13 mouse cellular contexts compared by ENCODE assay signal in the genomic region with DNA sequence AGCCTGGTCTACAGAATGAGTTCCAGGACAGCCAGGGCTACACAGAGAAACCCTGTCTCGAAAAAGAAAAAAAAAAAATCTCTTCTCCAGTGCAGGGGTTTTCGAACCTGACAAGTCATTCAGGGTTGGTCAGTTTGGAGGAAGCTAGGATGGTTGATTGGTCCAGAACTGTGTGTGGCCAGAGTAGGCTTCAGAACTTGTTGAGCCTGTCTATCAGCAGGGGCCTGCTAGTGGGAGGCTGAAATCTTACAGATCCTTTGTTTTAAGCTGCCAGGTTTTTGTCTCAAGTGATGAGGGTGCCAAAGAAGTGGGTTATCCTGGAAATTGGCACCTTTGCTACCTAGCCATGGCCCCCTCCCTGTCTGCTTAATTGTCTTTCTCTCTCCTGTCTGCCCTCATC. TPM values are rescaled to one million over a fixed set of nuclear protein-coding genes. Genes with fewer than 3 reads are reported as not detected.
DNase-seq lines count a peak whose midpoint lies in the region; ATAC-seq lines count a peak whose summit lies in the region.
"Had no signal": no experiment of that assay in that cellular context is flagged by ENCODE, and none has a peak within 500 bp of the region (broad histone marks: within the 10 kb centered on the region; RNA-seq: fewer than 3 reads in every experiment).

No protein-coding gene starts in this region.

- H3K27me3 ChIP-seq in kidney, embryonic 15.5 days, result peaks cover 20% of the 10 kb centered on the region
- H3K27me3 ChIP-seq: heart, embryonic 15.5 days had no signal

- ATAC-seq in kidney, embryonic 15.5 days (replicated peaks; ENCODE audit: low FRiP score), result no peak
- 0 out of 2 replicates have a peak, but pooled peaks have one; percentile 25 for ATAC-seq in erythroid progenitor cell, adult 5-6 weeks (replicated peaks; ENCODE audit: low FRiP score, poor library complexity, severe bottlenecking)

- H3K9ac ChIP-seq in kidney, embryonic 15.5 days, result no peak overlapping the region
- H3K9ac ChIP-seq: embryonic facial prominence, embryonic 13.5 days; heart, embryonic 15.5 days had no signal

- H3K4me3 ChIP-seq in kidney, embryonic 15.5 days (replicated peaks), result no peak overlapping the region; the same call in 1 of the 2 replicates
- H3K4me3 ChIP-seq: embryonic facial prominence, embryonic 13.5 days; heart, embryonic 15.5 days had no signal

- no peak overlapping the region for H3K4me2 ChIP-seq in kidney, embryonic 15.5 days
- H3K4me2 ChIP-seq: embryonic facial prominence, embryonic 13.5 days had no signal

- peak overlapping the region; percentile 41; the same call in 1 of the 2 replicates for H3K27ac ChIP-seq in kidney, embryonic 15.5 days
- H3K27ac ChIP-seq: embryonic facial prominence, embryonic 13.5 days; heart, embryonic 15.5 days had no signal

- peaks cover 13% of the 10 kb centered on the region for H3K4me1 ChIP-seq in kidney, embryonic 15.5 days

- H3K9me3 ChIP-seq in kidney, embryonic 15.5 days (replicated peaks), result no peaks in the 10 kb centered on the region
- H3K9me3 ChIP-seq: embryonic facial prominence, embryonic 13.5 days; heart, embryonic 15.5 days had no signal

- 71% methylated on average over 2 of the region's 2 CpGs for WGBS in kidney, embryonic 15.5 days

- no peaks in the 10 kb centered on the region for H3K36me3 ChIP-seq in kidney, embryonic 15.5 days
- H3K36me3 ChIP-seq: embryonic facial prominence, embryonic 13.5 days; heart, embryonic 15.5 days had no signal

- DNase-seq in kidney, postnatal 36 days, result no peak
- DNase-seq in urinary bladder, postnatal 14 days (ENCODE audit: low spot score), result peak; percentile 21
- DNase-seq in urinary bladder, adult 18-20 months (ENCODE audit: low spot score in 2 of 2), result no peak
- no peak for DNase-seq in yolk sac, embryonic 10.5 days (ENCODE audit: low spot score)
- DNase-seq in frontal cortex, postnatal 36 days (ENCODE audit: low spot score in 2 of 2), result no peak
- DNase-seq: adrenal gland, postnatal 10 days; cerebellum, adult 8-10 months; kidney, postnatal 14 days; right cerebral cortex, postnatal 14 days had no signal

RNA-seq across cellular contexts. Expression of gene Car2, which starts 3.0 kb away (rescaled TPM):
- polyA plus RNA-seq in kidney, embryonic 15.5 days (2015; fragmentation: Nextera tagmentation; extraction: Ambion mirVana), result 82.4 and 87.0 TPM in 2 replicates
- 2,420 and 2,713 TPM in 2 replicates for total RNA-seq in erythroid progenitor cell, adult 5-6 weeks (2015; ENCODE audit: low replicate concordance)
- total RNA-seq in erythroid progenitor cell, adult 5-6 weeks (2017; ENCODE audit: low replicate concordance), result 2,109 and 2,592 TPM in 2 replicates

RNA-seq across cellular contexts. Expression of gene Car3, which starts 25.8 kb away (rescaled TPM):
- 18.8 and 39.6 TPM in 2 replicates for polyA plus RNA-seq in kidney, embryonic 15.5 days (2015; fragmentation: Nextera tagmentation; extraction: Ambion mirVana)
- 0.72 and 3.8 TPM in 2 replicates for total RNA-seq in erythroid progenitor cell, adult 5-6 weeks (2015; ENCODE audit: low replicate concordance)
- total RNA-seq in erythroid progenitor cell, adult 5-6 weeks (2017; ENCODE audit: low replicate concordance), result not detected in 2 replicates
